Mouse (Mus musculus) ES-E14 (cell line): ENCODE data around the gene Fn1. TPM values are rescaled to one million over a fixed set of nuclear protein-coding genes. Genes with fewer than 3 reads are reported as not detected.

Experiments
- DNase-seq: peaks from one replicate; pipeline ENCODE4 v3.0.0-alpha.2; 2013; ENCODE audit warnings: low read depth, low spot score
- H3K27ac ChIP-seq: 2 replicates; pipeline ENCODE4 v1.5.1; 2012; ENCODE audit warnings: low read depth, mild to moderate bottlenecking, low read length, moderate library complexity, mixed read lengths; ENCODE audit not compliant: poor library complexity, insufficient read depth, severe bottlenecking
- H3K36me3 ChIP-seq: 2 replicates; pipeline ENCODE4 v1.6.1; 2012; ENCODE audit warnings: mild to moderate bottlenecking, low read length, moderate library complexity, mixed read lengths; ENCODE audit not compliant: control insufficient read depth, poor library complexity, insufficient read depth, severe bottlenecking
- H3K4me1 ChIP-seq, 2 experiments: fragments of 150-350 bp in 1 of 2; sonication (generic) in 1 of 2; 2 replicates each; pipeline ENCODE4 v1.6.1; 2012; ENCODE audit warnings: low read length in 2 of 2, mild to moderate bottlenecking in 1 of 2, mixed read lengths in 1 of 2; ENCODE audit not compliant: control insufficient read depth in 2 of 2, insufficient read depth in 2 of 2, poor library complexity in 1 of 2
- H3K4me3 ChIP-seq, 2 experiments: fragments of 150-350 bp in 1 of 2; sonication (generic) in 1 of 2; 2 replicates each; pipeline ENCODE4 v1.5.1; 2012; ENCODE audit warnings: low read length in 2 of 2, low read depth in 1 of 2, mild to moderate bottlenecking in 1 of 2, mixed read lengths in 1 of 2; ENCODE audit not compliant: insufficient read depth in 1 of 2, poor library complexity in 1 of 2, severe bottlenecking in 1 of 2
- H3K9ac ChIP-seq: 2 replicates; pipeline ENCODE4 v1.6.1; 2012; ENCODE audit warnings: low read depth, mild to moderate bottlenecking, low read length, mixed read lengths; ENCODE audit not compliant: poor library complexity, insufficient read depth, severe bottlenecking
- H3K9me3 ChIP-seq: fragments of 150-350 bp; sonication (generic); 2 replicates; pipeline ENCODE4 v1.6.1; 2012; ENCODE audit warnings: low read depth, mild to moderate bottlenecking, low read length; ENCODE audit not compliant: control insufficient read depth, insufficient read depth
- CHD2 ChIP-seq: IDR thresholded peaks from 2 replicates; pipeline ENCODE4 v1.6.1; 2014; ENCODE audit warnings: mild to moderate bottlenecking, low read depth, low read length, inconsistent platforms
- HCFC1 ChIP-seq: IDR thresholded peaks from 2 replicates; pipeline ENCODE4 v1.6.1; 2012; ENCODE audit warnings: low read length, inconsistent platforms, borderline replicate concordance; ENCODE audit not compliant: insufficient read depth
- MAFK ChIP-seq: IDR thresholded peaks from 2 replicates; pipeline ENCODE4 v1.6.1; 2014; ENCODE audit warnings: mild to moderate bottlenecking, low read depth, low read length, inconsistent platforms; ENCODE audit not compliant: insufficient read depth
- ZC3H11A ChIP-seq: IDR thresholded peaks from 2 replicates; pipeline ENCODE4 v1.6.1; 2012; ENCODE audit warnings: low read depth, mild to moderate bottlenecking, inconsistent platforms, low read length, borderline replicate concordance
- ZNF384 ChIP-seq: IDR thresholded peaks from 2 replicates; pipeline ENCODE4 v1.6.1; 2012; ENCODE audit warnings: low read depth, low read length, inconsistent platforms
- in situ Hi-C, 2 experiments: fragments of 600-800 bp; cut with MboI; formaldehyde crosslinking; loops; one replicate each; pipeline ENCODE4 v1.15.1; 2025; ENCODE audit warnings: low sequenced_read_pairs in 2 of 2, inconsistent platforms in 1 of 2; ENCODE audit not compliant: unreplicated experiment in 2 of 2
- total RNA-seq: library from RNA; depleted of rRNA; stranded (reverse); fragments of 300-350 nt; gene quantifications from 2 replicates; pipeline ENCODE4 v1.2.3, GENCODE M21; 2012

The Fn1 gene
- total RNA-seq, 1 experiment, result 491 TPM

- peaks cover 8 to 10% of the 10 kb centered on the region in 2 experiments for H3K4me1 ChIP-seq
- no peak overlapping the region for H3K9ac ChIP-seq
- no peaks in the 10 kb centered on the region for H3K9me3 ChIP-seq
- in situ Hi-C loops, result no loop called here
- peak; percentile 46; the same call in 1 of the 2 replicates for TF ChIP-seq ZNF384
- TF ChIP-seq ZC3H11A, result no peak
- no peak overlapping the region for H3K27ac ChIP-seq
- no peak overlapping the region for H3K4me3 ChIP-seq
- DNase-seq, result no peak
- peaks cover 1% of the 10 kb centered on the region; the same call in 1 of the 2 replicates for H3K36me3 ChIP-seq
Observed at GRCm38 (mm10) chr1:71656309-71656708, 3.3 kb upstream of the Fn1 start.

- no peak for DNase-seq
- H3K9me3 ChIP-seq, result no peaks in the 10 kb centered on the region
- no peak overlapping the region; the same call in 1 of the 2 replicates for H3K27ac ChIP-seq
- TF ChIP-seq ZNF384 (peak; percentile 68), HCFC1 (no peak)
- peak overlapping the region; percentile 86 to 91 for H3K4me3 ChIP-seq
- H3K4me1 ChIP-seq, result peaks cover 8 to 10% of the 10 kb centered on the region in 2 experiments
- H3K36me3 ChIP-seq, result peaks cover 13% of the 10 kb centered on the region
- in situ Hi-C loops, result no loop called here
- peak overlapping the region; percentile 74 for H3K9ac ChIP-seq
Observed at GRCm38 (mm10) chr1:71654221-71654620, 1.2 kb upstream of the Fn1 start.

- peaks cover 8 to 12% of the 10 kb centered on the region in 2 experiments for H3K4me1 ChIP-seq
- peak overlapping the region; percentile 86 to 91 for H3K4me3 ChIP-seq
- DNase-seq, result no peak
- H3K36me3 ChIP-seq, result peaks cover 17% of the 10 kb centered on the region
- TF ChIP-seq ZC3H11A (no peak), HCFC1 (no peak), ZNF384 (peak; percentile 75; the same call in 1 of the 2 replicates), MAFK (no peak)
- H3K9me3 ChIP-seq, result no peaks in the 10 kb centered on the region
- H3K27ac ChIP-seq, result peak overlapping the region; percentile 71
- peak overlapping the region; percentile 74 for H3K9ac ChIP-seq
- in situ Hi-C loops, result no loop called here
Observed at GRCm38 (mm10) chr1:71653400-71654159, 580 bp upstream of the Fn1 start.

GRCm38 (mm10) chr1:71651828-71652227 is 1.2 kb downstream of the Fn1 start:
- Histone ChIP-seq H3K9me3 (no peaks in the 10 kb centered on the region), H3K27ac (no peak overlapping the region), H3K36me3 (peaks cover 26% of the 10 kb centered on the region), H3K4me1 (peaks cover 4 to 9% of the 10 kb centered on the region in 2 experiments), H3K4me3 (peak overlapping the region; percentile 86 to 91), H3K9ac (peak overlapping the region; percentile 26; the same call in 1 of the 2 replicates)
- in situ Hi-C loops, result no loop called here
- no peak for DNase-seq
- TF ChIP-seq HCFC1, result no peak
- no peak for TF ChIP-seq ZNF384
- no peak for TF ChIP-seq MAFK
- no peak for TF ChIP-seq CHD2
- no peak for TF ChIP-seq ZC3H11A

- no peaks in the 10 kb centered on the region for H3K9me3 ChIP-seq
- H3K36me3 ChIP-seq, result peaks cover 27% of the 10 kb centered on the region
- peak overlapping the region; percentile 81 for H3K27ac ChIP-seq
- H3K4me1 ChIP-seq, result peaks cover 9 to 11% of the 10 kb centered on the region in 2 experiments
- in situ Hi-C loops, result no loop called here
- H3K4me3 ChIP-seq, result peak overlapping the region; percentile 86 to 91
- DNase-seq, result no peak
- peak overlapping the region; percentile 73 for H3K9ac ChIP-seq
- no peak for TF ChIP-seq ZC3H11A
- no peak for TF ChIP-seq MAFK
- TF ChIP-seq HCFC1, result no peak
- no peak for TF ChIP-seq CHD2
- no peak for TF ChIP-seq ZNF384
Observed at GRCm38 (mm10) chr1:71651315-71651714, 1.7 kb downstream of the Fn1 start.
